Mouse (Mus musculus) cerebellum, adult 2 months (tissue): ENCODE measurements at regions not wholly inside any gene's neighbourhood (a gene's known extent, or its start where the extent isn't known, plus 50 kb on each side); places are given as distances from the start of the nearest gene placed in this dataset.

Experiments
- CTCF ChIP-seq: fragments of 200-500 bp; IDR thresholded peaks from 2 replicates; pipeline ENCODE4 v1.5.1; 2011; ENCODE audit warnings: low read depth, mild to moderate bottlenecking, control low read depth, low read length, moderate library complexity, borderline replicate concordance; ENCODE audit not compliant: insufficient read depth
- POLR2A ChIP-seq: fragments of 200-500 bp; IDR thresholded peaks from 2 replicates; pipeline ENCODE4 v1.6.1; 2011; ENCODE audit warnings: low read length, control low read depth, borderline replicate concordance; ENCODE audit not compliant: insufficient read depth

DNA sequence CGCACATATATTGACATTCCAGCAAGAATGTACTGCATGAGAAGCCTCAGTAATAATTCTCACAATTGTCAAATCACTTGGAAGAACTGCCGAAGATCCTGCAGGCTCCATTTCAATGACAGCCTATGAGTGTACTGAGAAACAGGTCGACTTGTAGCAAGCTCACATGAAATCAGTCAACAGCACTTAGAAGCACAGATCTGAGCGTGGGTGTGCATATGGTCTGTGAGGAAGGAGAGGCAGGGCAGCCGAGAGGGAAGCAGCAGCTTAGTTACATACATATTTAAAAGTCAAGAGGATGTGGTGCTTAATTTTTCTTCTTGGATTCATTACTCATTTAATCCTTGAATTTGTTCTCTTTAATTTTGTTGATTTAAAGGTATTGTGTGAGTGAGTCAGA, 967.4 kb upstream of the Epha7 start:
- TF ChIP-seq CTCF (no peak), POLR2A (no peak)
